Mouse (Mus musculus): ENCODE data around the gene Dkk3.

- no peak for TF ChIP-seq CTCF (IDR thresholded peaks at IDR 0.05; ENCODE audit: extremely low read depth, insufficient read length, insufficient replicate concordance, low read depth, low read length)
- TF ChIP-seq POLR2A (IDR thresholded peaks at IDR 0.05; ENCODE audit: low read depth, low read length), result no peak
Measured at GRCm38 (mm10) chr7:112110638-112111372, 48.1 kb downstream of the Dkk3 start.

All from small intestine, adult 2 months (tissue).